In the genomic region with DNA sequence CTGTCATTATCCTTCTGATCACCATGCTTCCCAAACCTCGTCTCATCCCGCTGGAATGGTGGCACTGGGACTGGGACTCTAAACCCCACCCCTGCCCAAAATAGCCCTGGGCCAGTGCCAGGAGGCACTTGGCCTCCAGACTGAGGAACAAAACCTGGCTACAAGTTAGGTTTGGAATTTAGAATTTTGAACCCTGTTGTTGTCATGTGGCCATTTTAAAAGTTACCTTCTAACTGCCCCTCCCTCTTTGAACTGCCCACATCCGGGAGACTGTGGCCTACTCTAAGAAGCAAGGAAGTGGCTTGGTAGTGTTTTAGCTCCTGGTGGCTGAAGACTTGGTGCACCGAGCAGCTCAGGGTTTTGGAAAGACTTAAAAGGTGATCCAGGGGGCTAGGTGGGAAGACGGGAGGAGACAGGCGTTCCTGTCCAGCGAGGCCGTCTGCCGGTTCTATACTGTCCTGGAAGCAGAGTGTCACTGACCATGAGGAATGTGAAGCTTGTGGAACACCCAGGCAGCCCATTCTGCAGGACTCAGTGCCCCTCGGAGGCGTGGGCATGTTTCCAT, we compare ENCODE assay signal across 8 mouse cellular contexts. TPM values are rescaled to one million over a fixed set of nuclear protein-coding genes. Genes with fewer than 3 reads are reported as not detected.
DNase-seq lines count a peak whose midpoint lies in the region; ATAC-seq and TF ChIP-seq lines count a peak whose summit lies in the region.
"Had no signal": no experiment of that assay in that cellular context is flagged by ENCODE, and none has a peak within 500 bp of the region (broad histone marks: within the 10 kb centered on the region; RNA-seq: fewer than 3 reads in every experiment).

No protein-coding gene starts in this region.

- H3K27ac ChIP-seq in heart, postnatal 0 days (ENCODE audit: low read depth) = peak overlapping the region; percentile 94
- H3K27ac ChIP-seq in stomach, postnatal 0 days (replicated peaks) = no peak overlapping the region
- no peak overlapping the region for H3K27ac ChIP-seq in liver, embryonic 12.5 days
- H3K27ac ChIP-seq in intestine, embryonic 16.5 days (ENCODE audit: low read length) = no peak overlapping the region
- H3K27ac ChIP-seq: lung, embryonic 15.5 days had no signal

- no peaks in the 10 kb centered on the region for H3K9me3 ChIP-seq in heart, postnatal 0 days (replicated peaks; ENCODE audit: control insufficient read depth, low read length)
- no peaks in the 10 kb centered on the region for H3K9me3 ChIP-seq in stomach, postnatal 0 days (ENCODE audit: control insufficient read depth, low read length)
- no peaks in the 10 kb centered on the region for H3K9me3 ChIP-seq in liver, embryonic 12.5 days (replicated peaks)
- H3K9me3 ChIP-seq in intestine, embryonic 16.5 days (ENCODE audit: control insufficient read depth, low read length) = no peaks in the 10 kb centered on the region
- H3K9me3 ChIP-seq: lung, embryonic 15.5 days had no signal

- peak overlapping the region; percentile 52 for H3K4me3 ChIP-seq in heart, postnatal 0 days (ENCODE audit: low read depth, low read length)
- no peak overlapping the region for H3K4me3 ChIP-seq in stomach, postnatal 0 days (ENCODE audit: low read depth, low read length)
- H3K4me3 ChIP-seq in liver, embryonic 12.5 days = no peak overlapping the region
- H3K4me3 ChIP-seq in intestine, embryonic 16.5 days (ENCODE audit: low read length) = no peak overlapping the region
- H3K4me3 ChIP-seq: lung, embryonic 15.5 days had no signal

- ATAC-seq in heart, postnatal 0 days (ENCODE audit: insufficient read depth, low read depth) = peak; percentile 84
- 0 out of 2 replicates have a peak, but pooled peaks have one; percentile 23 for ATAC-seq in stomach, postnatal 0 days (ENCODE audit: low FRiP score, low TSS enrichment)
- no peak for ATAC-seq in liver, embryonic 12.5 days
- no peak for ATAC-seq in intestine, embryonic 16.5 days

- H3K9ac ChIP-seq in heart, postnatal 0 days (replicated peaks; ENCODE audit: low read depth, low read length) = peak overlapping the region; percentile 39
- no peak overlapping the region for H3K9ac ChIP-seq in stomach, postnatal 0 days (ENCODE audit: low read length)
- no peak overlapping the region for H3K9ac ChIP-seq in liver, embryonic 12.5 days
- H3K9ac ChIP-seq in intestine, embryonic 16.5 days (ENCODE audit: low read depth, low read length) = no peak overlapping the region
- H3K9ac ChIP-seq: lung, embryonic 15.5 days had no signal

- peak; percentile 16 for DNase-seq in lung, postnatal 14 days
- DNase-seq in lung, postnatal 4 days = no peak
- peak; percentile 48 to 65 for DNase-seq in adrenal gland, postnatal 36 days
- peak; percentile 85 for DNase-seq in heart, postnatal 0 days (ENCODE audit: low spot score)
- no peak for DNase-seq in stomach, postnatal 0 days (ENCODE audit: low spot score)

- peaks cover 19% of the 10 kb centered on the region for H3K36me3 ChIP-seq in heart, postnatal 0 days (replicated peaks; ENCODE audit: control insufficient read depth, insufficient read depth, low read length)
- no peaks in the 10 kb centered on the region for H3K36me3 ChIP-seq in stomach, postnatal 0 days (ENCODE audit: control insufficient read depth, insufficient read depth, low read length)
- H3K36me3 ChIP-seq in liver, embryonic 12.5 days = no peaks in the 10 kb centered on the region
- no peaks in the 10 kb centered on the region for H3K36me3 ChIP-seq in intestine, embryonic 16.5 days (ENCODE audit: control insufficient read depth, insufficient read depth, low read length)
- H3K36me3 ChIP-seq: lung, embryonic 15.5 days had no signal

- H3K4me1 ChIP-seq in heart, postnatal 0 days (ENCODE audit: control insufficient read depth, insufficient read depth) = peaks cover 3% of the 10 kb centered on the region
- H3K4me1 ChIP-seq in stomach, postnatal 0 days (replicated peaks; ENCODE audit: control insufficient read depth, insufficient read depth) = no peaks in the 10 kb centered on the region
- H3K4me1 ChIP-seq in liver, embryonic 12.5 days = no peaks in the 10 kb centered on the region
- no peaks in the 10 kb centered on the region for H3K4me1 ChIP-seq in intestine, embryonic 16.5 days (ENCODE audit: control insufficient read depth, insufficient read depth, low read length)
- H3K4me1 ChIP-seq: lung, embryonic 15.5 days had no signal

- TF ChIP-seq CTCF in heart, postnatal 0 days (IDR thresholded peaks at IDR 0.05; ENCODE audit: low read depth) = no peak
- TF ChIP-seq CTCF in stomach, postnatal 0 days (IDR thresholded peaks at IDR 0.05; ENCODE audit: low read depth) = no peak

- WGBS in heart, postnatal 0 days = 28% methylated on average over 11 of the region's 11 CpGs
- WGBS in stomach, postnatal 0 days = 76% methylated on average over 11 of the region's 11 CpGs
- WGBS in liver, embryonic 12.5 days (ENCODE audit: insufficient replicate concordance) = 75% methylated on average over 11 of the region's 11 CpGs
- 81% methylated on average over 11 of the region's 11 CpGs for WGBS in intestine, embryonic 16.5 days

- peak overlapping the region; percentile 70 for H3K4me2 ChIP-seq in heart, postnatal 0 days (ENCODE audit: low read depth, low read length)
- H3K4me2 ChIP-seq in stomach, postnatal 0 days (replicated peaks; ENCODE audit: low read depth) = no peak overlapping the region
- no peak overlapping the region for H3K4me2 ChIP-seq in liver, embryonic 12.5 days
- no peak overlapping the region for H3K4me2 ChIP-seq in intestine, embryonic 16.5 days (ENCODE audit: low read depth, low read length)
- H3K4me2 ChIP-seq: lung, embryonic 15.5 days had no signal

- no peaks in the 10 kb centered on the region for H3K27me3 ChIP-seq in heart, postnatal 0 days (ENCODE audit: control insufficient read depth, insufficient read depth, low read length)
- no peaks in the 10 kb centered on the region for H3K27me3 ChIP-seq in stomach, postnatal 0 days (ENCODE audit: control insufficient read depth, insufficient read depth, low read length)
- H3K27me3 ChIP-seq in liver, embryonic 12.5 days (replicated peaks) = no peaks in the 10 kb centered on the region; the same call in 1 of the 2 replicates
- no peaks in the 10 kb centered on the region for H3K27me3 ChIP-seq in intestine, embryonic 16.5 days (replicated peaks; ENCODE audit: control insufficient read depth, insufficient read depth, low read length)
- H3K27me3 ChIP-seq: lung, embryonic 15.5 days had no signal

- TF ChIP-seq EP300 in heart, postnatal 0 days (IDR thresholded peaks at IDR 0.05; ENCODE audit: low read depth) = no peak; the same call in 1 of the 2 replicates
- TF ChIP-seq EP300 in stomach, postnatal 0 days (optimal IDR thresholded peaks at IDR 0.05) = no peak

RNA-seq across cellular contexts. Expression of gene Usp20, which starts 13.4 kb away (rescaled TPM):
- total RNA-seq in adrenal gland, postnatal 36 days (2021) = 10 to 100 TPM; 23.3 to 30.9 TPM
- 78.4 and 81.7 TPM in 2 replicates for total RNA-seq in heart, postnatal 0 days (2014; rRNA removed; ENCODE audit: low replicate concordance)
- 27.6 and 31.2 TPM in 2 replicates for polyA plus RNA-seq in heart, postnatal 0 days (2015; fragmentation: Nextera tagmentation; extraction: Ambion mirVana)
- 8.9 and 9.0 TPM in 2 replicates for polyA plus RNA-seq in stomach, postnatal 0 days (2015; fragmentation: Nextera tagmentation; extraction: Ambion mirVana)
- 7.6 and 8.4 TPM in 2 replicates for polyA plus RNA-seq in liver, embryonic 12.5 days (2016; fragmentation: Nextera tagmentation; extraction: Ambion mirVana)
- 13.7 and 14.5 TPM in 2 replicates for polyA plus RNA-seq in intestine, embryonic 16.5 days (2015; fragmentation: Nextera tagmentation; extraction: Ambion mirVana)

RNA-seq across cellular contexts. Expression of gene BC005624, which starts 13.5 kb away (rescaled TPM):
- total RNA-seq in adrenal gland, postnatal 36 days (2021) = 10 to 100 TPM; 38.9 to 42.8 TPM
- total RNA-seq in heart, postnatal 0 days (2014; rRNA removed; ENCODE audit: low replicate concordance) = 7.6 and 13.8 TPM in 2 replicates
- 21.1 and 23.7 TPM in 2 replicates for polyA plus RNA-seq in heart, postnatal 0 days (2015; fragmentation: Nextera tagmentation; extraction: Ambion mirVana)
- 29.5 TPM in 2 replicates for polyA plus RNA-seq in stomach, postnatal 0 days (2015; fragmentation: Nextera tagmentation; extraction: Ambion mirVana)
- 36.9 and 41.2 TPM in 2 replicates for polyA plus RNA-seq in liver, embryonic 12.5 days (2016; fragmentation: Nextera tagmentation; extraction: Ambion mirVana)
- 48.5 and 50.5 TPM in 2 replicates for polyA plus RNA-seq in intestine, embryonic 16.5 days (2015; fragmentation: Nextera tagmentation; extraction: Ambion mirVana)

RNA-seq across cellular contexts. Expression of gene Tor1a, which starts 27.8 kb away (rescaled TPM):
- total RNA-seq in adrenal gland, postnatal 36 days (2021) = 10 to 100 TPM; 32.5 to 41.6 TPM
- 27.1 and 43.9 TPM in 2 replicates for total RNA-seq in heart, postnatal 0 days (2014; rRNA removed; ENCODE audit: low replicate concordance)
- polyA plus RNA-seq in heart, postnatal 0 days (2015; fragmentation: Nextera tagmentation; extraction: Ambion mirVana) = 32.7 and 35.0 TPM in 2 replicates
- polyA plus RNA-seq in stomach, postnatal 0 days (2015; fragmentation: Nextera tagmentation; extraction: Ambion mirVana) = 49.1 and 51.2 TPM in 2 replicates
- 46.2 and 51.8 TPM in 2 replicates for polyA plus RNA-seq in liver, embryonic 12.5 days (2016; fragmentation: Nextera tagmentation; extraction: Ambion mirVana)
- 85.1 and 87.2 TPM in 2 replicates for polyA plus RNA-seq in intestine, embryonic 16.5 days (2015; fragmentation: Nextera tagmentation; extraction: Ambion mirVana)

RNA-seq across cellular contexts. Expression of gene Tor1b, which starts 42.8 kb away (rescaled TPM):
- total RNA-seq in adrenal gland, postnatal 36 days (2021) = 10 to 100 TPM; 53.0 to 53.3 TPM
- total RNA-seq in heart, postnatal 0 days (2014; rRNA removed; ENCODE audit: low replicate concordance) = 39.8 and 45.4 TPM in 2 replicates
- polyA plus RNA-seq in heart, postnatal 0 days (2015; fragmentation: Nextera tagmentation; extraction: Ambion mirVana) = 19.0 and 20.4 TPM in 2 replicates
- polyA plus RNA-seq in stomach, postnatal 0 days (2015; fragmentation: Nextera tagmentation; extraction: Ambion mirVana) = 20.1 and 21.8 TPM in 2 replicates
- polyA plus RNA-seq in liver, embryonic 12.5 days (2016; fragmentation: Nextera tagmentation; extraction: Ambion mirVana) = 21.3 and 21.8 TPM in 2 replicates
- 20.9 and 21.7 TPM in 2 replicates for polyA plus RNA-seq in intestine, embryonic 16.5 days (2015; fragmentation: Nextera tagmentation; extraction: Ambion mirVana)

Comparison
In these comparisons a context has a peak if more than half of its experiments do, and no peak if none do; other contexts are left out.
1. DNase-seq: peak in lung, postnatal 14 days (single experiment), adrenal gland, postnatal 36 days (2 of 2) and heart, postnatal 0 days (single experiment); none in lung, postnatal 4 days (0 of 2) and stomach, postnatal 0 days (single experiment).
2. ATAC-seq: peak in heart, postnatal 0 days (single experiment) and stomach, postnatal 0 days (single experiment); none in liver, embryonic 12.5 days (single experiment) and intestine, embryonic 16.5 days (single experiment).